Mouse (Mus musculus): ENCODE results near the gene Kcng4. TPM values are rescaled to one million over a fixed set of nuclear protein-coding genes. Genes with fewer than 3 reads are reported as not detected.

Gene Kcng4
- polyA plus RNA-seq, 2 experiments, result 0.11 to 0.14 TPM

DNA sequence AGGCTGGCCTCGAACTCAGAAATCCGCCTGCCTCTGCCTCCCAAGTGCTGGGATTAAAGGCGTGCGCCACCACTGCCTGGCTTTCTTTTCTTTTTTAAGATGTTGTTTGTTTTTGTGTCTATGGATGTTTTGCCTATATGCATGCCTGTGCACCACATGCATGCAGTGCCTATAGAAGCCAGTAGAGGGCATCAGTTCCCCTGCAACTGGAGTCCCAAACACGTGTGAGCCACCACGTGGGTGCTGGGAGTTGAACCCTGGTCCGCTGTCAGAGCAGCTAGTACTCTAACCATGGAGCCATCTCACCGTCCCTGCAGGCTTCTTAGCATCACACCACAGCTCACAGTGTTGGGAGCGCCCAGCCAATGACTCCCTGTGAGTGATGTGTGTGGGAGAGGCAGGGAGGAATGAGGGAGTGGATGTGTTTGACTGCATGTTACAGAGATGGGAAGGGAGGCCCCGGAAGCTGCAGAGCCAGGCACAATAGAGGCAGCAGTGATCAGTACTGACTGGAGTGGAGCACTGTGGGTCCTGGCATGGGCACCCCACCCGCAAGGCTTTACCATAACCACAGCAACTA is 38.6 kb upstream of the Kcng4 start:
- Histone ChIP-seq H3K36me3 (ENCODE audit: control insufficient read depth, insufficient read depth, low read length) (no peaks in the 10 kb centered on the region), H3K4me1 (ENCODE audit: control insufficient read depth, insufficient read depth, low read length) (peaks cover 10% of the 10 kb centered on the region; the same call in 1 of the 2 replicates), H3K4me2 (replicated peaks; ENCODE audit: low read depth, low read length, severe bottlenecking) (no peak overlapping the region), H3K9me3 (ENCODE audit: control insufficient read depth, low read length) (no peaks in the 10 kb centered on the region), H3K9ac (ENCODE audit: low read depth, low read length, severe bottlenecking) (no peak overlapping the region), H3K27me3 (ENCODE audit: control insufficient read depth, insufficient read depth, low read length) (no peaks in the 10 kb centered on the region), H3K27ac (replicated peaks; ENCODE audit: low read depth, low read length) (no peak overlapping the region), H3K4me3 (replicated peaks; ENCODE audit: low read length) (no peak overlapping the region)
- TF ChIP-seq POLR2A (IDR thresholded peaks at IDR 0.05; ENCODE audit: borderline replicate concordance, extremely low read depth, insufficient read depth, insufficient read length), result no peak
- WGBS, result 81% methylated on average over 10 of the region's 11 CpGs
- DNase-seq (ENCODE audit: low spot score) (no peak), ATAC-seq (ENCODE audit: low FRiP score, low read depth) (no peak)

DNA sequence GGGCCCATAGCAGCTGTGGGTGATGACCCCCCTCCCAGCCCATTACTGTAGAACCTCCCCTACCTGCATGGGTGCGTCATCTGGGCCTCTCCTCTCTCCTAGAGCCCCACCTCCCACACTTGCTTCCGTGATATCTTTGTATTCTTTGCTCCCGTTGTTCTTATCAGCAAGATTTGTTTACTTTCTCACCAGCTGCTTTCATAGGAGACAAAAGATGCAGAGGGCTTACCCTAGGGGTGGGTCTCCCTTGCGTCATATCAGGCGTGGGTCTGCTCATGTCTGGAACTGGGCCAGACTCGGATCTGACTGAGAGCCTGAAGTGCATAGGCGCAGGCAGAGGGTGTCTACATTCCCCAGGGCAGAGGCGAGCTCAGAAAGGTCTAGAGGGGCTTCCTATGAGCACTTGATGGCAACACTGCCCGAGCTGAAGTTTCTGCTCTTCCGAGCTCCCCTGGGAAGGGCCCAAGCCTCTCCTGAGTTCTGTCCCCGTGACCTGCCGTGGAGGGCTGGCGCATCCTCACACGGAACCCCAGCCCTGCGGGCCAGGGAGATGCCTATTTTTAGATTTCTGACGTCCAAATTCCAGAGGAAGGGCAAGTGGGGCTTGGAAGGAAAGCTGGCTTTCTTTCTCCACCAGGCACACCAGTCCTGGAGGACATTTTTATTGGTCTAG is 35.1 kb upstream of the Kcng4 start:
- 54% methylated on average over 16 of the region's 16 CpGs for WGBS
- Histone ChIP-seq H3K27ac (replicated peaks; ENCODE audit: low read depth, low read length) (no peak overlapping the region), H3K4me2 (replicated peaks; ENCODE audit: low read depth, low read length, severe bottlenecking) (no peak overlapping the region), H3K9ac (ENCODE audit: low read depth, low read length, severe bottlenecking) (no peak overlapping the region), H3K4me3 (replicated peaks; ENCODE audit: low read length) (no peak overlapping the region), H3K9me3 (ENCODE audit: control insufficient read depth, low read length) (no peaks in the 10 kb centered on the region), H3K4me1 (ENCODE audit: control insufficient read depth, insufficient read depth, low read length) (peaks cover 6% of the 10 kb centered on the region; the same call in 1 of the 2 replicates), H3K27me3 (ENCODE audit: control insufficient read depth, insufficient read depth, low read length) (no peaks in the 10 kb centered on the region), H3K36me3 (ENCODE audit: control insufficient read depth, insufficient read depth, low read length) (no peaks in the 10 kb centered on the region)
- DNase-seq (ENCODE audit: low spot score) (no peak), ATAC-seq (ENCODE audit: low FRiP score, low read depth) (no peak)
- no peak for TF ChIP-seq POLR2A (IDR thresholded peaks at IDR 0.05; ENCODE audit: borderline replicate concordance, extremely low read depth, insufficient read depth, insufficient read length)

DNA sequence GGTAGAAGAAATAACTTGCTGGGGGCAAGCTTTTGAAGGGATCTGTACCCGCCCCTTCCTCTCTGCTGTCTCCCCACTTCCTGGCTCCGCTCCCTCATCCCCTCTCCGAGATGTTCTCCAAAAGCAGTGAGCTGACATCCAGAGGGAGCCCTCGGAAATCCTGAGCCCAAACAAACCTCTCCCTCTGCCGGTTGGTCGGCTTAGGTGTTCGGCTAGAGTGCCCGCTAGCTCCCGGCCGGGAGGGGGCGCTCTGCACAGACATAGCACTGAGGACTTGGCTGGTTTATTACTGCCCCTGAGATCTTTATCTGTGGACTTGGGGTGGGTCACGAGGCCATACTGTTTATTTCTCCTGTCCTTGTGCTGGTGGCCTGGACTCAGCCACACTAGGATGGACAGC is 33.8 kb upstream of the Kcng4 start:
- DNase-seq (ENCODE audit: low spot score) (no peak), ATAC-seq (ENCODE audit: low FRiP score, low read depth) (0 out of 2 replicates have a peak, but pooled peaks have one; percentile 21)
- Histone ChIP-seq H3K36me3 (ENCODE audit: control insufficient read depth, insufficient read depth, low read length) (no peaks in the 10 kb centered on the region), H3K9ac (ENCODE audit: low read depth, low read length, severe bottlenecking) (no peak overlapping the region), H3K4me1 (ENCODE audit: control insufficient read depth, insufficient read depth, low read length) (peaks cover 6% of the 10 kb centered on the region; the same call in 1 of the 2 replicates), H3K9me3 (ENCODE audit: control insufficient read depth, low read length) (no peaks in the 10 kb centered on the region), H3K4me3 (replicated peaks; ENCODE audit: low read length) (no peak overlapping the region), H3K27me3 (ENCODE audit: control insufficient read depth, insufficient read depth, low read length) (no peaks in the 10 kb centered on the region), H3K4me2 (replicated peaks; ENCODE audit: low read depth, low read length, severe bottlenecking) (no peak overlapping the region), H3K27ac (replicated peaks; ENCODE audit: low read depth, low read length) (no peak overlapping the region)
- no peak for TF ChIP-seq POLR2A (IDR thresholded peaks at IDR 0.05; ENCODE audit: borderline replicate concordance, extremely low read depth, insufficient read depth, insufficient read length)
- WGBS, result 54% methylated on average over 12 of the region's 12 CpGs

DNA sequence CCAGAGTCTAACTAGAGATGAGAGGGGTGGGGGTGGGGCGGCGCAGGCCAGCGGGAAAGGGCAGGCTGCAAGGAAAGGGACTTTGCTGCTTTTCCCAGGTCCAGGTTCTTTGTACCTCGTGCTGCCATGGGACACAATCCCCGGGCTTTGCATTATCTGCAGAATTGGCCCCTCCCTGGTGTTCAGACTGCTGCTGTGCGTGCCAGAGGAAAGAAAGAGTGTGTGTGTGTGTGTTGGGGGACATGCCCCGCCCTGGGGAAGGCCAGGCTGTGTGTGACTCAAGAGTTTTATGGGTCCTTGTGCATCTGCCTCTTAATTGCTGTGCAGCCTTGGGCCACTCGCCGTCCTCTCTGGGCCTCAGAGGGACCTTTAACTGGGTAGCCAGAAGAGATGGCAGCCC is 33.0 kb upstream of the Kcng4 start:
- no peak for TF ChIP-seq POLR2A (IDR thresholded peaks at IDR 0.05; ENCODE audit: borderline replicate concordance, extremely low read depth, insufficient read depth, insufficient read length)
- H3K36me3 ChIP-seq (ENCODE audit: control insufficient read depth, insufficient read depth, low read length), result no peaks in the 10 kb centered on the region
- no peak for DNase-seq (ENCODE audit: low spot score)
- no peak for ATAC-seq (ENCODE audit: low FRiP score, low read depth)
- H3K27me3 ChIP-seq (ENCODE audit: control insufficient read depth, insufficient read depth, low read length), result no peaks in the 10 kb centered on the region
- H3K9ac ChIP-seq (ENCODE audit: low read depth, low read length, severe bottlenecking), result no peak overlapping the region
- 54% methylated on average over 9 of the region's 9 CpGs for WGBS
- H3K27ac ChIP-seq (replicated peaks; ENCODE audit: low read depth, low read length), result no peak overlapping the region
- no peaks in the 10 kb centered on the region for H3K9me3 ChIP-seq (ENCODE audit: control insufficient read depth, low read length)
- no peak overlapping the region for H3K4me2 ChIP-seq (replicated peaks; ENCODE audit: low read depth, low read length, severe bottlenecking)
- H3K4me3 ChIP-seq (replicated peaks; ENCODE audit: low read length), result no peak overlapping the region
- peaks cover 6% of the 10 kb centered on the region; the same call in 1 of the 2 replicates for H3K4me1 ChIP-seq (ENCODE audit: control insufficient read depth, insufficient read depth, low read length)

DNA sequence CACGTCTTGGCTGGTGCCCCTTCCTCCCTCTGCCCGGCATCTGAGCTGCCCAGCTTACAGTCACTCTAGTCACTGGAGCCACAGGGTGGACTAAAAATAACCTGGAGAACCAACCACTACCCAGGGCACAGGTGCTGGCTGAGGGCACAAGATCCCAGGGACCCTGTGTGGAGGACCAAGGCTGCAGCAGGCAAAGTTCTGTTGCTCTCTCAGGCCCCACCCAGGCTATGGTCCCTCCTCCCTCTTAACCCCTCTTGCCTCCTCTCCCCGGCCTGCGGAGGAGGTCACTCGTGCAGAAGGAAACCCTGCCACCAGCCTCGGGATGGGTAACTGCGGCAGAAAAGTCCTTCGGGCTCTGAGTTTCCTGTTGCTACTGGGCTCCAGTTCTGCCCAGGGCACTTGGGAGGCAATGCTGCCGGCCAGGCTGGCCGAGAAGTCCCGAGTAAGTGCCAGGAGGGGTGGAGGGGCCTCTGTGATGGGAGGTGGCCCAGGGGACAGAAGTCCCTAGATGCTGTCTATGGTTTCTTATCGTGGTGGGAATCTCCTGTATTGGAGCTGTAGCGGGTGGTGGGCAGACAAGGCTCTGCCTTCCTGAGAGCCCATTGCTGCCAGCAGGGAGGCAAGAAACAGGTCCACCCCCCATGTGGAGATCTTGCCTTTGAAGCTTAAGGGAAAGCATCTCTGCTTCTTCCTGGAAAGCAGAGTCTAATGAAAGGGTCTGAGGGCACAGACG is 30.9 kb upstream of the Kcng4 start, which contains the start of gene Wfdc1:
TSS of gene Wfdc1 (plus strand) at position 147 of the 733 bp plus-strand sequence.
- Histone ChIP-seq H3K36me3 (ENCODE audit: control insufficient read depth, insufficient read depth, low read length) (no peaks in the 10 kb centered on the region), H3K4me2 (replicated peaks; ENCODE audit: low read depth, low read length, severe bottlenecking) (no peak within 1 kb of the TSS), H3K27me3 (ENCODE audit: control insufficient read depth, insufficient read depth, low read length) (no peaks in the 10 kb centered on the region), H3K9ac (ENCODE audit: low read depth, low read length, severe bottlenecking) (no peak within 1 kb of the TSS), H3K4me3 (replicated peaks; ENCODE audit: low read length) (no peak within 1 kb of the TSS), H3K9me3 (ENCODE audit: control insufficient read depth, low read length) (no peaks in the 10 kb centered on the region), H3K4me1 (ENCODE audit: control insufficient read depth, insufficient read depth, low read length) (peaks cover 6% of the 10 kb centered on the region; the same call in 1 of the 2 replicates), H3K27ac (replicated peaks; ENCODE audit: low read depth, low read length) (no peak within 1 kb of the TSS)
- DNase-seq (ENCODE audit: low spot score), result no peak
- TF ChIP-seq POLR2A (IDR thresholded peaks at IDR 0.05; ENCODE audit: borderline replicate concordance, extremely low read depth, insufficient read depth, insufficient read length), result no peak
- WGBS, result 17% methylated on average over 12 of the region's 14 CpGs
- ATAC-seq (ENCODE audit: low FRiP score, low read depth), result no peak
